ENCODE assay signal across 8 mouse cellular contexts in the genomic region with DNA sequence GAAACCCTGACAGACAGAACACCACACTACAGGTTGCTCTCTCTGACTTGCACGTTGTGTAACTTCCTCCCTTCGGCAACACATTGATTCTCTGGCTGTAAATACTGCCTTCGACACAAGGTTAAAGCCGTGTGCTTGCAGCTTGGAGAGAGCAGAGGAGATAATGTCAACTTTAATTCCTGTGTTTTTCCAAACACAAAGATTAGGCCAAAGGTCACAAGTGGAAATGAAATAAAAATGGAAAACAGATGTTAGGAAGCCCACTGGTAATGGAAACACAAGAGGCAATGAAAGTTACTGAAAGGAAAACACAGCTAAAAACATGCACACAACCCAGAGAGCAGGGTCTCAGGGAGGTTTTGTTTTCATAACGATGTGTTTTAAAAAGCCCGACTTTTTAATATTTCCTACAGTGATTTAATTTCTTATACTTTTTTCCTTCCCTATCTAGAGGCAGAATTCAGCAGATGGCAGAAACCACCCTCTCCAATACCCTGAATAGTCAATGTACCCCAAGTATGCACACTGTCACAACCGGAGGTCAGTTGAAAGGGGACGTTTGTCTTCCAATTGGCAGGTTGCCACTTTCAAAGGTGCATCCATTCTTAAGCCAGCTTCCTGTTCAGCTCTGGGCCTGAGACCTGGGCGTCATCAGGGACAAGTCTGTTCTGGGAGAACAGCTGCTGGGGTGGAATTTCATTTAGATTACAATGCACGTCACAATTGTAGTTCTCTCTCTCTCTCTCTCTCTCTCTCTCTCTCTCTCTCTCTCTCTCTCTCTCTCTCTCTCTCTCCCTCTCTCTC.
DNase-seq lines count a peak whose midpoint lies in the region; ATAC-seq and TF ChIP-seq lines count a peak whose summit lies in the region.

No protein-coding gene starts in this region.

- H3K4me2 ChIP-seq in hindbrain, embryonic 16.5 days (ENCODE audit: low read length): no peak overlapping the region
- H3K4me2 ChIP-seq in liver, postnatal 0 days (ENCODE audit: low read depth, low read length): no peak overlapping the region

- 15% methylated on average over 10 of the region's 10 CpGs for WGBS in liver, adult 2 months
- WGBS in embryonic facial prominence, embryonic 10.5 days: 27% methylated on average over 10 of the region's 10 CpGs
- 51% methylated on average over 10 of the region's 10 CpGs for WGBS in hindbrain, embryonic 16.5 days
- WGBS in liver, postnatal 0 days (ENCODE audit: insufficient replicate concordance): 22% methylated on average over 10 of the region's 10 CpGs

- no peak overlapping the region for H3K9ac ChIP-seq in liver, adult 2 months (ENCODE audit: low read depth, low read length)
- no peak overlapping the region for H3K9ac ChIP-seq in hindbrain, embryonic 16.5 days (ENCODE audit: low read depth, low read length)
- no peak overlapping the region for H3K9ac ChIP-seq in liver, postnatal 0 days (replicated peaks)

- ATAC-seq in hindbrain, embryonic 16.5 days: 0 out of 2 replicates have a peak, but pooled peaks have one; percentile 48
- ATAC-seq in liver, postnatal 0 days: peak; percentile 95

- no peaks in the 10 kb centered on the region for H3K79me2 ChIP-seq in liver, adult 2 months (ENCODE audit: control insufficient read depth, insufficient read depth, low read length)

- TF ChIP-seq CTCF in liver, adult 2 months (IDR thresholded peaks at IDR 0.05; ENCODE audit: low read depth, low read length): no peak
- TF ChIP-seq CTCF in liver, postnatal 0 days (IDR thresholded peaks at IDR 0.05; ENCODE audit: low read depth): no peak

- no peak overlapping the region for H3K4me3 ChIP-seq in liver, adult 2 months (ENCODE audit: insufficient read depth, low read depth, low read length)
- H3K4me3 ChIP-seq in embryonic facial prominence, embryonic 10.5 days: peak overlapping the region; percentile 15; the same call in 1 of the 2 replicates
- H3K4me3 ChIP-seq in hindbrain, embryonic 16.5 days (ENCODE audit: low read length): no peak overlapping the region
- no peak overlapping the region for H3K4me3 ChIP-seq in liver, postnatal 0 days (ENCODE audit: low read depth, low read length)

- H3K27ac ChIP-seq in liver, adult 2 months (replicated peaks; ENCODE audit: insufficient read depth, low read depth, low read length): no peak overlapping the region
- peak overlapping the region; percentile 73 for H3K27ac ChIP-seq in embryonic facial prominence, embryonic 10.5 days (replicated peaks)
- H3K27ac ChIP-seq in hindbrain, embryonic 16.5 days (ENCODE audit: low read depth, low read length): no peak overlapping the region
- H3K27ac ChIP-seq in liver, postnatal 0 days (ENCODE audit: low read depth): peak overlapping the region; percentile 80

- peaks cover 8% of the 10 kb centered on the region for H3K4me1 ChIP-seq in liver, adult 2 months (ENCODE audit: control insufficient read depth, insufficient read depth, low read length)
- H3K4me1 ChIP-seq in embryonic facial prominence, embryonic 10.5 days: peaks cover 51% of the 10 kb centered on the region
- no peaks in the 10 kb centered on the region for H3K4me1 ChIP-seq in hindbrain, embryonic 16.5 days (ENCODE audit: control insufficient read depth, insufficient read depth, low read depth, low read length)
- peaks cover 24% of the 10 kb centered on the region for H3K4me1 ChIP-seq in liver, postnatal 0 days (ENCODE audit: insufficient read depth)

- peak; percentile 48 for TF ChIP-seq EP300 in liver, postnatal 0 days (IDR thresholded peaks at IDR 0.05; ENCODE audit: low read depth)

- no peaks in the 10 kb centered on the region for H3K27me3 ChIP-seq in liver, adult 2 months (ENCODE audit: control insufficient read depth, insufficient read depth, low read length)
- H3K27me3 ChIP-seq in embryonic facial prominence, embryonic 10.5 days (replicated peaks; ENCODE audit: low read depth, poor library complexity, severe bottlenecking): 0 out of 2 replicates have a peak, but pooled peaks cover 9% of the 10 kb centered on the region
- no peaks in the 10 kb centered on the region for H3K27me3 ChIP-seq in hindbrain, embryonic 16.5 days (replicated peaks; ENCODE audit: control insufficient read depth, insufficient read depth, low read length)
- no peaks in the 10 kb centered on the region for H3K27me3 ChIP-seq in liver, postnatal 0 days (ENCODE audit: insufficient read depth, low read length)

- no peaks in the 10 kb centered on the region for H3K9me3 ChIP-seq in embryonic facial prominence, embryonic 10.5 days
- no peaks in the 10 kb centered on the region for H3K9me3 ChIP-seq in hindbrain, embryonic 16.5 days (ENCODE audit: control insufficient read depth, low read length)
- H3K9me3 ChIP-seq in liver, postnatal 0 days (ENCODE audit: low read length): no peaks in the 10 kb centered on the region

- H3K36me3 ChIP-seq in liver, adult 2 months (ENCODE audit: control insufficient read depth, insufficient read depth, low read length): no peaks in the 10 kb centered on the region
- H3K36me3 ChIP-seq in embryonic facial prominence, embryonic 10.5 days (replicated peaks): no peaks in the 10 kb centered on the region
- H3K36me3 ChIP-seq in hindbrain, embryonic 16.5 days (ENCODE audit: control insufficient read depth, insufficient read depth, low read length): no peaks in the 10 kb centered on the region
- H3K36me3 ChIP-seq in liver, postnatal 0 days (replicated peaks; ENCODE audit: insufficient read depth, low read length): no peaks in the 10 kb centered on the region

- TF ChIP-seq POLR2A in liver, adult 2 months (IDR thresholded peaks at IDR 0.05; ENCODE audit: extremely low read depth, insufficient read depth, low read length): no peak

- peak; percentile 67 for DNase-seq in liver, adult 2 months (ENCODE audit: extremely low read depth, low read depth, low spot score)
- DNase-seq in liver: no peak
- DNase-seq in embryonic facial prominence, embryonic 10.5 days (ENCODE audit: low spot score): peak; percentile 54
- DNase-seq in liver, postnatal 0 days: peak; percentile 30
- DNase-seq in spleen, adult 18-20 months: no peak
- no peak for DNase-seq in urinary bladder, postnatal 4 days (ENCODE audit: low spot score in 2 of 2)
- DNase-seq in layer of hippocampus, adult 9-10 months (ENCODE audit: low spot score): no peak

Comparison
In these comparisons a context has a peak if more than half of its experiments do, and no peak if none do; other contexts are left out.
1. DNase-seq: peak in liver, adult 2 months (single experiment), embryonic facial prominence, embryonic 10.5 days (single experiment) and liver, postnatal 0 days (single experiment); none in liver (single experiment), spleen, adult 18-20 months (0 of 2), urinary bladder, postnatal 4 days (0 of 2) and layer of hippocampus, adult 9-10 months (single experiment).
2. H3K27ac ChIP-seq: peak in embryonic facial prominence, embryonic 10.5 days (single experiment) and liver, postnatal 0 days (single experiment); none in liver, adult 2 months (single experiment) and hindbrain, embryonic 16.5 days (single experiment).